Mouse (Mus musculus): Measurements from ENCODE around the gene Flad1.

DNA sequence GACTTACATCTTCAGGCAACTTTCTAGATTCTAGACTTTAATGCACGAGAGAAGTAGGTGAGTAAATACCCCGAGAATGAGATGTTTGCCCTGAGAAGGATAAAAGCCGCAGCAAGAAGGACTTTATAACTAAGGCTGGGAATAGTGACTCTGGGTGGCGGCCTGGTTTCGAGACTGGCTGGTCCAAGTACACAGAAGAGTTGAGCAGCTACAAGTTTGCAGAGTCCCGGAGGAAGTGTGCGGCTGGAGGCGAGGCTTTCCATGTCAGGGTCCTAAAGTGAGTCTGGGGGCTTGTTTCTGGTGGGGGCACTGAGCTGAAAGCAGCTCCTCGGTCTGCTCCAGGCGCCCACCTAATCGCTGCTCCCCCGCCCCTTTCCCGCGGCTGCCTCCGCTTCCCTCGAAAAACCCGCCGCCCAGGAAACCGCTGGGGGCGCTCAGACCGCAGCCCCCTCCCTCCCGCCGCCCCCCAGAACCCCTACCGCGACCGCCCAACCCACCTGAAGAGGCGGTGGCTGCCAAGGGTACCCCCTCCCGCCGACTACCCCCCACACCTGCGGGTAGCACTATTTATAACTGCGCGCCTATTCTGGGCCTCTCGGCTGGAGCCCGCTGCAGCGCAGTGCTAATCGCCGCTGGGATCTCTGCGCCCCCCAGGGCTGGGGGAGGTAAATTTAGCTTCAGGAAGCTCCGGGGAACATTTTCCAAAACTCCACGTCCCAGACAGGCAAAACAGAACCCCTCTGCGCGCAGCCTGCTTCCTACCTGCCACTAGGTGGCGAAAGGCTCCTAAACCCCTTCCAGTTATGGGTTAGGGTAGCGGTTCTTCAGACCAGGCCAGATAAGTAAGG lies 15.6 kb downstream of the Flad1 start:
- TF ChIP-seq CTCF (IDR thresholded peaks at IDR 0.05; ENCODE audit: borderline replicate concordance, insufficient read depth, low read length) (peak; percentile 71; the same call in 1 of the 2 replicates), POLR2A (IDR thresholded peaks at IDR 0.05; ENCODE audit: low read depth, low read length) (no peak)

All from embryonic fibroblast, embryonic 13.5 days (primary cell).